Mouse (Mus musculus): ENCODE results near the gene Mark2. TPM values are rescaled to one million over a fixed set of nuclear protein-coding genes. Genes with fewer than 3 reads are reported as not detected.

Gene Mark2
- polyA plus RNA-seq, 1 experiment from 2014 or later: 38.2 TPM

- Histone ChIP-seq H3K27ac (no peak overlapping the region), H3K4me1 (peaks cover 9% of the 10 kb centered on the region), H3K36me3 (replicated peaks) (0 out of 2 replicates have a peak, but pooled peaks cover 1% of the 10 kb centered on the region), H3K4me3 (no peak overlapping the region), H3K9me3 (no peaks in the 10 kb centered on the region), H3K27me3 (ENCODE audit: poor library complexity, severe bottlenecking) (no peaks in the 10 kb centered on the region)
- 70% methylated on average over 1 of the region's 1 CpGs for WGBS
- DNase-seq (ENCODE audit: extremely low spot score, low spot score): no peak
Observed at GRCm38 (mm10) chr19:7349993-7350392, 8.3 kb upstream of the Mark2 start.

GRCm38 (mm10) chr19:7345235-7345755 lies 3.6 kb upstream of the Mark2 start:
- Histone ChIP-seq H3K9me3 (no peaks in the 10 kb centered on the region), H3K4me3 (no peak overlapping the region), H3K36me3 (replicated peaks) (no peaks in the 10 kb centered on the region), H3K27ac (peak overlapping the region; percentile 12; the same call in 1 of the 2 replicates), H3K27me3 (ENCODE audit: poor library complexity, severe bottlenecking) (no peaks in the 10 kb centered on the region), H3K4me1 (peaks cover 15% of the 10 kb centered on the region)
- peak; percentile 77 for DNase-seq (ENCODE audit: extremely low spot score, low spot score)
- WGBS: 21% methylated on average over 4 of the region's 4 CpGs

GRCm38 (mm10) chr19:7342646-7343045 lies 986 bp upstream of the Mark2 start:
- Histone ChIP-seq H3K27me3 (ENCODE audit: poor library complexity, severe bottlenecking) (no peaks in the 10 kb centered on the region), H3K36me3 (replicated peaks) (peaks cover 12% of the 10 kb centered on the region; the same call in 1 of the 2 replicates), H3K4me3 (peak overlapping the region; percentile 80; the same call in 1 of the 2 replicates), H3K27ac (no peak overlapping the region), H3K4me1 (peaks cover 37% of the 10 kb centered on the region), H3K9me3 (no peaks in the 10 kb centered on the region)
- WGBS: 81% methylated on average over 2 of the region's 2 CpGs
- no peak for DNase-seq (ENCODE audit: extremely low spot score, low spot score)

DNA sequence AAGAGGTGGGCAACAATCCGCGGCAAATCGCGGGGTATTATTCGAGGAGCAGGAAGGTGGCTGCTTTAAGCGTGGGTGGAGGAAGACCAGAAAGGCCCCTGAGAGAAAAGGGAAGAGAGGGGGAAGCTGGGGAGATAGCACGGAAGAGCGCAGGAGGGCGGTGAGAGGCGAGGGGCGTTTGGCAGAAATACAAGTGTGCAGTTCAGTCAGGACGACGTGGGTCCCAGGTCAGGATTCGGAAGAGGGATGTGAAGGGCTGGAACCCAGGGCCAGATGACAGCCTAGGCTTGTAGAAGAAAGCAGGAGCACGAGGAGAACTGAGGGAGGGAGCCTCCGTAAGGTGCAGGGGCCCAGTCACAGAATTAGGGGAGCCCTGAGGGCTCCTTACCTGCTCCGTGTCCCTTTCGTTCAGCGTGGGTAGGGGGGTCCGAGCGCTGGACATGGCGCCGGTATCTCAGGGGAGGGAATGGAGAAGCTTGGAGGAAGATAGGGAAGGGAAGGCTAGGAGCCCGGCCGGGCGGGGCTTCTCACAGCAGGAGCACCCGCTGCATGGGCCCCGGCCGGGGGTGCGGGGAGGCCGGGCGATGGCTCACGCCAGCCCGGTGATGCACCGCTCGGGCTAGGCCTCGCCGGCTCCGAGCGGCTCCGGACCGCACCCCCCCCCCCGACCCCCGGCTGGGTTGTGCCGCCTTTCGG lies 732 bp downstream of the Mark2 start:
- Histone ChIP-seq H3K27me3 (ENCODE audit: poor library complexity, severe bottlenecking) (no peaks in the 10 kb centered on the region), H3K36me3 (replicated peaks) (peaks cover 20% of the 10 kb centered on the region), H3K4me3 (peak overlapping the region; percentile 80), H3K9me3 (no peaks in the 10 kb centered on the region), H3K4me1 (peaks cover 42% of the 10 kb centered on the region), H3K27ac (peak overlapping the region; percentile 94)
- WGBS: under 1% methylated on average over 40 of the region's 46 CpGs
- no peak for DNase-seq (ENCODE audit: extremely low spot score, low spot score)

DNA sequence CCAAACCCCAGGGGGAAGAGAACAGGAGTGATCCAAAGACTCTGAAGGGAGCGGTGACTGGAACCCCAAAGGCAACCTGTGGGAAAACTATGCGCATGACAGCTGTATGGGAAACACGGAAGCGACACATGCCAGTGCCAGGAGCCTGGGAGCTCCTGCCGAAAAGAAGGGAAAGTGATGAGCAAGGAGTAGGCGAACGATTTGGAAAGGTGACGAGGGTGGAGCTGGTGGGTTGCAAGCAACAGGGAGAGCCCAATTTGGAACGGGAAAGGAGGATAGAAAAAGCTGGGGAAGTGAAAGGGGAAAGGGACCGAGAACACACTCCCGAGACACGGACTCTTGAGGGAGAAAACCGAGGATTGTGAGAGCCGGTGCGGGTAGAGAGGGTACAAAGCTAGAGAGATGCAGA lies 1.3 kb downstream of the Mark2 start:
- WGBS: 3% methylated on average over 15 of the region's 15 CpGs
- peak overlapping the region; percentile 80 for H3K4me3 ChIP-seq
- peak; percentile 18 for DNase-seq (ENCODE audit: extremely low spot score, low spot score)
- H3K27ac ChIP-seq: peak overlapping the region; percentile 94
- no peaks in the 10 kb centered on the region for H3K9me3 ChIP-seq
- peaks cover 26% of the 10 kb centered on the region for H3K36me3 ChIP-seq (replicated peaks)
- H3K4me1 ChIP-seq: peaks cover 40% of the 10 kb centered on the region
- no peaks in the 10 kb centered on the region for H3K27me3 ChIP-seq (ENCODE audit: poor library complexity, severe bottlenecking)

GRCm38 (mm10) chr19:7339867-7340266 lies 1.8 kb downstream of the Mark2 start:
- DNase-seq (ENCODE audit: extremely low spot score, low spot score): no peak
- 63% methylated on average over 4 of the region's 4 CpGs for WGBS
- H3K9me3 ChIP-seq: no peaks in the 10 kb centered on the region
- H3K4me3 ChIP-seq: peak overlapping the region; percentile 80
- no peaks in the 10 kb centered on the region for H3K27me3 ChIP-seq (ENCODE audit: poor library complexity, severe bottlenecking)
- H3K4me1 ChIP-seq: peaks cover 36% of the 10 kb centered on the region
- peaks cover 27% of the 10 kb centered on the region for H3K36me3 ChIP-seq (replicated peaks)
- 0 out of 2 replicates have a peak overlapping the region, but pooled peaks have one; percentile 1 for H3K27ac ChIP-seq

DNA sequence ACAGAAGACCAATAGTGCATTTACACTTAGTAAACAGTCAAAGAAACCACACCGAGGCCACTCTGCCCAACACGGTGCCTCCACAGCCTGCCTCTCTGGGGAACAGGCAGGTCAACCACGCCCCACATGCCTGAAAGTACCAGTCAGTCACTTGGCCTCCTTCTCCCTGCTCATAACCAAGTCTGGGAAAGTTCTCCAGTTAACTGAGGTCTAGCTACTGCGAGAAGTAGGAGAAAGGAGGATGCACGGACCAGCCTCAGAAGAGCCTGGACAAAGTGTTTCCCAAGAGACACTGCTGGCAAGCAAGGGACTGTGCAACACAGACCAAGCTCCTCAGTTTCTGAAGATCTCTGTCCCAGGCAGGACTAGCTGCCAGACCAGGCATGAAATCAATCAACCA lies 2.6 kb downstream of the Mark2 start:
- peaks cover 32% of the 10 kb centered on the region for H3K36me3 ChIP-seq (replicated peaks)
- 0 out of 2 replicates have a peak overlapping the region, but pooled peaks have one; percentile 1 for H3K27ac ChIP-seq
- peaks cover 36% of the 10 kb centered on the region for H3K4me1 ChIP-seq
- no peaks in the 10 kb centered on the region for H3K27me3 ChIP-seq (ENCODE audit: poor library complexity, severe bottlenecking)
- no peaks in the 10 kb centered on the region for H3K9me3 ChIP-seq
- WGBS: 75% methylated on average over 5 of the region's 5 CpGs
- H3K4me3 ChIP-seq: peak overlapping the region; percentile 80
- no peak for DNase-seq (ENCODE audit: extremely low spot score, low spot score)

DNA sequence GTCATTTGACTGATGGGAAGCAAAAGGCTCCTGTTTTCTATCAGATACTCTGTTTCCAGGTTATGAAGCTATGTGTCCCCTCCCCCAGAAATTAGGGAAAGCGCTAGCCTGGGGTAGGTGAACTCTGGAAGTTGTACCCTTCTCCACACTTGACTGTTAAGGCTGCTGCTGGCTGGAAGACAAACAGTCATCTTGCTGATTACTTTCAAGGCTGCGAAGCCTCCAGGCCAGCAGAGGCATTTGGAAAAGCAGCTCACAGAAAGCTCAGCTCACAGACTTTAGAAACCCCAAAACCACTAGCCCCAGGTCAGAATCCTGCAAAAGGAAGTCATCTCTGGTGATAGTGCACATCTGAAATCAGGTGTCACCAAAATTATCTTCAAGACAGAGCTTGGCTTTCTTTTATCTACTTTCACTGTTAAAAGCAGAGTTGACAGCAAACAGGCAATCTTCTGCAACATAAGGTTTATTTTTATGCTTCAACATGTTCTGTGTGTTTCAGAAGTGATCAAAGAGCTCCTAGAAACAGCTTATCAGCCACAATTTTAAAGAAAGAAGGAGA lies 3.8 kb downstream of the Mark2 start:
- Histone ChIP-seq H3K27ac (no peak overlapping the region), H3K4me1 (peaks cover 36% of the 10 kb centered on the region), H3K4me3 (no peak overlapping the region), H3K27me3 (ENCODE audit: poor library complexity, severe bottlenecking) (no peaks in the 10 kb centered on the region), H3K36me3 (replicated peaks) (peaks cover 44% of the 10 kb centered on the region), H3K9me3 (no peaks in the 10 kb centered on the region)
- DNase-seq (ENCODE audit: extremely low spot score, low spot score): no peak
- 97% methylated on average over 2 of the region's 2 CpGs for WGBS

DNA sequence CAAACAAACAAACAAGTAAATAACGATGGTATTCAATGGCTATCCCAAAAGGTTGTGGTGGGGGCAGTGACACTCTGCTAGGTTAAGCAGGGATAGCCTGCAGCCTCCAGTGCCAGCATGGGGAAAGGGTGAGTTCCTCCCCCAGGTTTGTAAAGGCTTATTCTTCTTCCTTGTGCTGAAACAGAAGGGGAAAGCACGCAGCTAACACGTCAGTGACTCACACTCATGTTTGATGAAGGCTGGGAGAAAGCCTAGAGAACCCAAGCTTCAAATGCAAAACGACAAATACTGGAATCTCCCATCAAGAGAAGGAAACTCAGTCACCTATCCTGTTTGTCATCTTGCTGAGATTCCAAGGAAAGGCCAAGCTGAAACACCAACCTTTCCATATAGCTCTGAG lies 6.0 kb downstream of the Mark2 start:
- no peaks in the 10 kb centered on the region for H3K27me3 ChIP-seq (ENCODE audit: poor library complexity, severe bottlenecking)
- H3K9me3 ChIP-seq: no peaks in the 10 kb centered on the region
- no peak overlapping the region for H3K4me3 ChIP-seq
- peaks cover 31% of the 10 kb centered on the region for H3K4me1 ChIP-seq
- 86% methylated on average over 4 of the region's 4 CpGs for WGBS
- no peak for DNase-seq (ENCODE audit: extremely low spot score, low spot score)
- H3K36me3 ChIP-seq (replicated peaks): peaks cover 57% of the 10 kb centered on the region
- H3K27ac ChIP-seq: no peak overlapping the region

DNA sequence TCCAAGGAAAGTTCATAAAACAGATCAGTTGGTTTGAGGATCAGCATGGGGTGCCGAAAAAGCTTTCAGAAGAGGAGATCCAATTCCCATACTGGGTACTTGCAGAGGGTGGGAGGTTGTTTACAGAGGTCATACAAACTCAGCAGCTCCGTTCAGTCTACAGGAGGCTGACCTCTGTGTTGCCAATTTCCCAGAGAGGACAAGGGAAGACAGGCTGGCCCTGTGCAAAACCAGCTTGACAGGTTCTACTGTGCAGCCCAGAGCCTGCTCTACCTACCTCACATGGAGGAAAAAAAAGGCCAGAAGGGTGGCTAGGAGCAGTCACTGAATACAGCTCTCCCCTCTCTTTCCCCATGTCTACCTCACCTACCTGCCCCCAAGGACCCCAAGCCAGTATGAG lies 7.6 kb downstream of the Mark2 start:
- Histone ChIP-seq H3K36me3 (replicated peaks) (peaks cover 70% of the 10 kb centered on the region), H3K27ac (no peak overlapping the region), H3K4me3 (no peak overlapping the region), H3K27me3 (ENCODE audit: poor library complexity, severe bottlenecking) (no peaks in the 10 kb centered on the region), H3K4me1 (peaks cover 15% of the 10 kb centered on the region), H3K9me3 (no peaks in the 10 kb centered on the region)
- WGBS: 71% methylated on average over 2 of the region's 2 CpGs
- no peak for DNase-seq (ENCODE audit: extremely low spot score, low spot score)

DNA sequence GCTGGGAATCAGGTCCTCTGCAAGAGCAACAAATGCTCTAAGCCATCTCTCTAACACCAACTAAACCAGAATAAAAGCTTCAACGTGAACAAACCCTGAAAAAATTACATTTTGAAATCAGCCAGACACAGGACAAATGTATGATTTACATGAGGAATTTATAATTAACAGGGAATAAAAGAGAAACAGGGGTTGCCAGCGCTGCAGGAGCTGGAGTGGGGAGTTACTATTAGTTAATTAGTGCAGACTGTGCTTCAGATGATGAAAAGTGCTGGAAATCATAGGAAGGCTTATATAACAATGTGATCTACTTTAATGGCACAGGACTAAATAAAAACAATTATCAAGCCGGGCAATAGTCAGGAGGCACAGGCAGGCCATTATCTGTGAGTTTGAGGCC lies 20.3 kb downstream of the Mark2 start:
- no peak for DNase-seq (ENCODE audit: extremely low spot score, low spot score)
- peaks cover 14% of the 10 kb centered on the region for H3K36me3 ChIP-seq (replicated peaks)
- no peak overlapping the region for H3K27ac ChIP-seq
- no peaks in the 10 kb centered on the region for H3K9me3 ChIP-seq
- WGBS: 92% methylated on average over 3 of the region's 3 CpGs
- no peak overlapping the region for H3K4me3 ChIP-seq
- H3K4me1 ChIP-seq: 0 out of 2 replicates have a peak, but pooled peaks cover 8% of the 10 kb centered on the region
- H3K27me3 ChIP-seq (ENCODE audit: poor library complexity, severe bottlenecking): no peaks in the 10 kb centered on the region

GRCm38 (mm10) chr19:7320181-7320580 lies 21.5 kb downstream of the Mark2 start:
- DNase-seq (ENCODE audit: extremely low spot score, low spot score): no peak
- WGBS: 68% methylated on average over 2 of the region's 2 CpGs

DNA sequence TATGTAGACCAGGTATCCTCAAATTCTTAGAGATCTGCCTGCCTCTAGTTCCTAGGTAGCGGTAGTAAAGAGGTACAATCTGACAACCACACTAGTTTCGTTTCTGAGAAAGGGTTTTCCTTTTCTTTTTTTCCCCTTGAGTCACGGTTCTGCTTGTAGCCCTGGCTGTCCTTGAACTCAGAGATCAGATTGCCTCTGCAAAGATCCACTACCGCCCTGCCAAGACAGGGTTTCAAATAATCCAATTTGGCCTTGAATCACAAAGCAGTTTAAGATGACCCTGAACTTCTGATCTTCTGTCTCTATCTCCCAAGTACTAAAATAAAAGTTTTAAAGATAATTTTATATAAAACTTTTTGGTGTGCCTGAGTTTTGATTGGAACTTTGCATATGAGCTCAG lies 23.9 kb downstream of the Mark2 start:
- H3K4me1 ChIP-seq: peaks cover 19% of the 10 kb centered on the region
- H3K27me3 ChIP-seq (ENCODE audit: poor library complexity, severe bottlenecking): no peaks in the 10 kb centered on the region
- H3K27ac ChIP-seq: no peak overlapping the region
- 88% methylated on average over 4 of the region's 4 CpGs for WGBS
- no peak overlapping the region for H3K4me3 ChIP-seq
- H3K9me3 ChIP-seq: no peaks in the 10 kb centered on the region
- DNase-seq (ENCODE audit: extremely low spot score, low spot score): no peak
- H3K36me3 ChIP-seq (replicated peaks): peaks cover 9% of the 10 kb centered on the region; the same call in 1 of the 2 replicates

More at GRCm38 (mm10) chr19:7320181-7320580, 21.5 kb downstream of the Mark2 start:
- H3K36me3 ChIP-seq (replicated peaks): peaks cover 12% of the 10 kb centered on the region; the same call in 1 of the 2 replicates
- H3K4me1 ChIP-seq: peaks cover 15% of the 10 kb centered on the region
- no peaks in the 10 kb centered on the region for H3K9me3 ChIP-seq
- H3K27ac ChIP-seq: no peak overlapping the region
- no peaks in the 10 kb centered on the region for H3K27me3 ChIP-seq (ENCODE audit: poor library complexity, severe bottlenecking)
- no peak overlapping the region for H3K4me3 ChIP-seq
